Mouse (Mus musculus) right cerebral cortex, postnatal 36 days (tissue): ENCODE results near the gene Zbtb20.

Experiments used
- DNase-seq, 2 experiments: peaks; one replicate each; pipeline ENCODE4 v3.0.0; 2022; ENCODE audit warnings: low spot score in 2 of 2, mixed read lengths in 1 of 2

The Zbtb20 gene

DNA sequence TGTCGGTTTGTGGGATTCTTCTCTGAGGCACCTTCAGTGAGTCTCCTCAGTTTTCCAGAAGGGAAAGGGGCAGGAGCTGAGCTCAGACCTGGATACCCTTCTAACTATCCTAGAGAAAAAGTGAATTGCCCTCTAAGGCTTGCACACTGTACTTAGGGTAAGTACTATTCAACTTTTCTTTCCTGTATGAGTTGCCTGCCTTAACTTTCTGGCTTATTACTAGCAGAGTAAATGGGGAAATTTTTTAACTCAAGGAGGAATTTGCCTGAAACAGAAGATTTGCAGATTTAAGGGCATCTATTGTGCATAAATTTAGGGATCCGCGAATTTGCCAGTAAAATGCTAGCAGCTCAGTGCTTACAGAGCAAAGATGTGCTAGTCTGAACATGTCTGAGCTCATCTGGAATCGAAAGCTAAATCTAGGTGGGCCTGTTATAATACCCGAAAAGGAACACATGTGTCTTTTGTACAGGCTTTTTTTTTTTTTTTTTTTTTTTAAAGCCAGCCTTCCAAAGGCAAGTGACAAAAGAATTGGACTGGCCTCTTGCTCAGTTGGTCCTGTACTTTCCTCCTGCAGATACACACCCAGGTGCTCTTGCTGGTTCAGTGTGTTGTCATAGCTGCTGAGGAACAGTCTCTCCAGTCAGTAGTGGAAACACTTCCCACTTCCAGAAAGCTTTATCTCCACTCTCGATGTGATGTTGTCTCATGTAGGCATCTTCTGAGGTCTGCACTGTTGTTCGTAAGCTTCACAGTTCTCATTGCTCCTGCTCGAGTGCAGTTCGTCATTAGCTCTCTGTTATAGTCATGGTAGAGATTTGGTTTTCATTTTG lies 632.7 kb downstream of the Zbtb20 start:
- DNase-seq, result no peak

DNA sequence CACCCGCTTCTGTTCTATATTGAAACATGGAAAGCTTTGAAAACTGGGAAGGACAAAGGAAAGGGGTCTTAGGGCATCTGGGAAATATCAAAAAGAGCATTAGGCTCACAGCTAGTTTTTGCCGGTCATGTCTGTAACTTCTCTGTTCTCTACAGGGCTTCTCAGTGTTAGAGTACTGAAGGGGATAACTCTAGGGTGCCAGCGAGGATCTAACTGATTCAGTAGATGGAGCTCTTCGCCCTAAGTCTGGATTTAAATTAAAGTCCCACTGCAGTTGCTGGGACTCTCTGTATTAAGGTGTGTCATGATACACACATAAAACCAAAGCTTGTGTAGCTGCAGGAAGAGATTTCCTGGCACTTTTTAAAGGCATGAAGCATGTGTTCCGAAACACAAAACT lies 634.8 kb downstream of the Zbtb20 start:
- no peak for DNase-seq

DNA sequence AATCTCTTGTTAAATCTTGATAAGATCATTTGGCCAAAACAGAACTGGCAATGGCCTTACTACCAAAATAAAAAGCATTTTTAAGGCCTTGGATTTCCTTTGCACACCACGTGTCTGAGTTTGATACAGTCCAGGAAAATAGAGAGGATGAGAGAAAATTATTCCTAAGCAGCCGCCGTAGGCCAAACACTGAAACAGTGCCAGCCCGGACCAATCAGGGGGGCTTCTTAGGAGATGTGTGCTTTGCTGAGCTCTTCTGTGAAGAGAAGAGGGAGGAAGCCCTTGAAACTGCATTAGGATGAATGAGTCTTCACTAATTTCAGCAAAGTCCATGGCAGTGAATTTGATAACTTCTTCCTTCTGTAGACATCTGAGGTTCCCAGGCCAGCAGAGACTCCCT lies 635.9 kb downstream of the Zbtb20 start:
- no peak for DNase-seq

DNA sequence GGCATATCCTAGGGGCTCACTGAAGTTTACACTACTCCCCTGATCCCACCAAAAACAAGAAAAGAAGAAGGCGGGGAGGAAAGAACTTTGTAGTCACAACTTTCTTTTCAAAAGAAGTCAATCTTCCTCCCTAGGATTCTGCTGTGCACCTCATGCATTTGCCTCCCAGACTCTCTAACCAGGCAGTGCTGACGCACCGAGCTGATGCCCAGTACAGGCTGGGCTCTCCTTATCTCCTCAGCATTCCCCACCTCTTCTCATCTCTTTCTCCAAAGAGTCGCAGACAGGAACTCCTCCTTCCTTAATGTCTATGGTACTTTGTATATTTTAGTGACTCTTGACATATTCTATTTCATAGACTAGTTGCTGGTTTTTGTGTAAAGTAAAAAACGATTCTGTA lies 638.3 kb downstream of the Zbtb20 start:
- DNase-seq, result no peak

DNA sequence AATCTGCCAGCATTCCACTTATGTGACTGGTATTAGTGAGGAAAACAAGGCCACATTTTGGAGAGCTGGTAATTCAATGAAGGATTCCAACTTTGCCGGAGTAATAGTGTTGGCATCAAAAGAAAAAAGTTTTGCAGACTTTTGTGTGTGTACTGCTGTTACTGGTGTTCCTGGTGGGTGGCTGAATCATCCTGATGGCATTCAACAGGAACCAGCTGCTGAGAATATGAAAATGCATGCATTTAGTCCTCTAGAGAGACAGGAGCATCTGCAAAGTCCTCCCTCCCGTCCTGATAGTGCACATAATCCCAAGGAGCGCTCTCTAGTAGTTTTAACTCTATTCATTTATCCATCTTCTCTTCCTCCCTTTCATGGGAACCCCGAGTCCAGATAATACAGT lies 639.9 kb downstream of the Zbtb20 start:
- DNase-seq, result no peak

DNA sequence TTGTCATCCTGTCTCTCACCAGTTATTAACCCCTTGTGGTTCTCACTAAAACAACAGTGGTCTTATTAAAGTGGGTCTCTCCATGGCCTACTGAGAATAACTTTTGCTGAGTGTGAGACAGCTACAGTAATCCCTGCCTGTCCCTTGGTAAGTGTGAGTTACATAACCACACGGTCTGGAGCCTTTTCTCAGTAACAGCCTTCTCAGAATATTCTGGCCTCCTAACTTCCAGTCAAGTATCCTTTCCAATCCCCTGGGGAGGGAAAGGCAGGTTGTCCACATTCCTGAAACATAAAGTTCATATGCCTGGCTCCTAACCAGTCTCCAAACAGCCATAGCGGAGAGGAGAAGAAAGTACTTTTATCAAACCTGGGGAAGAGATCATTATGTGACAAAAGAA lies 644.6 kb downstream of the Zbtb20 start:
- no peak for DNase-seq

DNA sequence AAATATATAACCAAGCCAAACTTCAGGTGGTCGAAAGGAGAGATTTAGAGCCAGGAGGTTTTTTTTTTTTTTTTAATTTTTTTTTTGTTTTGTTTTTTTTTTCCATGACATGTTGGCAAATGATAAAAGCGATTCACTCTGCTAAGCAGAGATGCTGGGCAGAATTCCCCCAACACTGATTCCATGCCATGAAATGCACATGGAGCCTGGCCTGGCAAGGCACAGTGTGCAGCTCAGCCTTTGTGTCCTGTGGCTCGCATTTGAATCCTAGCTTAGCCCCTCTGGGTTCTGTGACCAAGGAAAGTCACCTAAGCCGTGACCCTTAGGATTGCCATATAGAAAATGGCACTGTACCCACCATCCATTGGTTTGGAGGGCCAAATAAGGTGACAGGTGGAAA lies 646.8 kb downstream of the Zbtb20 start:
- no peak for DNase-seq

DNA sequence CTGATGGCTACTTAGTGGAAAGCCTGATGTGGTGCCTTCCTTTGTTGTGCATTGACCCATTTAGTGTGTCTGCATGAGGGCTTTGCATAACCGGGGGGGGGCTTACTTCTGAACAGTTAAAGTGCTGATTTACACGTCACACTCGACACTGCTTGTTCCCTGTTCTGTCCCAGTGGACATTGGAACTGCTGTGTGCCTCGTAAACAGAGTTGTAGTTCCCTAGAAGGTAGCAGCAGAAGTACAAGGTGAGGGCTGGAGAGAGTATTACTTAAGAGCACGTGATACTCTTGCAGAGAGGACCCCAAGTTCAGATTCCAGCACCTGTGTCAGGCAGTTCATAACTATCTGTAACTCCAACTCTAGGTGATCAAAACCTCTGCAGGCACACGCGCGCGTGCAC lies 648.5 kb downstream of the Zbtb20 start:
- DNase-seq, result no peak

DNA sequence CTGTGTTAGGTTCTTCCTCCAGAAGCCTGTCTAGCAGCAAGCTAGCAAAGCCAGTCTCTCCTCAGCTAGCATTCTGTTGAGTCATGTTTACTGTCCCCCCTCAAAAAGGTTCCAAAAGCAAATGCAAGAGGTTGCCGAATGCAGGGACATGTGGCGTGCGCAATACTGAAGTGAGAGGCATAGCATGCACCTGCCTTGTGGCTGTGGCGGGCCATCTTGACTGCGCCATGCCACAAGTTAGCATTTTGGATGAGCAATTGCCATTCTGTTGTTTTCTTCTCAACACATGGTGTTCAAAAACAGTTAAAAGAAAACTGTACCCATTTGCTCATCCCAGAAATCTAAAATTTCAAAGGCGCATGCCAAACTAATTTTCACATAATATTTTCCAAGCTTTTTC lies 649.9 kb downstream of the Zbtb20 start:
- DNase-seq, result no peak

DNA sequence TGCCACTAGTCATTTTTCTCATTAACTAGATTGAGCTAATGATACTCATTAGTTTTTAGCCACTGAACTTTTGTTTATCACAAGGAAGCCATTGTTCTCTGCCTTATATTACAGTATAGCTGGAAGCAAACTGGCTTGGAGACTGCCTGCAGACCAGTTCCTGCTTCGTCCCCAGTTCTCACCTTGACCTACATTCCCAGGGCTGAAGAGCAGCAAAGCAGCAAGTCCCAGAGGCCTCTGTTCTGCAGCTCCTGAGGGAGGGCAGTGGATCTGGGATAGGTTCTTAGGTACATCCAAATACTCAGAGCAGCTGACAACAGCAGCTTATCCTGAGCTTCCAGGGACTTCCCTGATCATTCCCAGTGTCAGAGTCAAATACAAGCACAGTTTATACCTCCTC lies 652.6 kb downstream of the Zbtb20 start:
- DNase-seq, result no peak

DNA sequence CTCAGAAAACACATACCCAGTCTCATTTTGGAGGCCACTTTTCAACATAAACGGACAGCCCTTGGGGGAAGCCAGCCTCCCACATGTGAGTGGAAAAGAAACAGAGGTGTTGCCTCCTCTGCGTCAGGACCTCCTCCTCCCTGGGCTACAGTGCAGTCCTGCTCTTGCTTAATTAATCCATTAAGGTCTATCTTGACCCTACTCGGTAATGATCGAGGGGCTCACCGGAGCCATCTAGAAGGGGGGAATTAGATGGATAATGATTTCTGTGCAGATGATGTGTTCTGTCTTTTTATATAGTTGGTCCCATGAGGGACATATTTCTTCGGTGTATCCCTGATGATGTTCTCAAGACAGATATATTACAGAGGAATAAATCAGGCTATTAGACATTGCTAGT lies 655.6 kb downstream of the Zbtb20 start:
- no peak for DNase-seq

DNA sequence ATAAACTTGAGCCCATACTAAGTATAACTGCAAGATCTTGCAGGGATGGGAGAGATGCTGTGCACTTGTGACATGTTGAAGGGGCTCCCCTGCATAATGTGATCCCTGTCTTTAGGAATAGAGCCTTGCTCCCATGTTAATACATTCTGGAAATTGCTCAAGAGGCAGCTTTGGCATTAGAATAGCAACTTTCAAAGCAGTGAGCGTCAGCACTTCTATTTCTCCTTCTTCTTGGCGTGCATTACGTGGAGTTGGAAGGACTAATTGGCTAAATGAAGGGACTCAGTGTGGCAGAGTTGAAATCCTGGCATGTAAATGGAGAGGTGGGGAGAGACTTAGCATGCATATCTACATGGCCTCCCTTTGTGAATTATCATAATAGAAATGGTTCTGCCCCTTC lies 658.4 kb downstream of the Zbtb20 start:
- no peak for DNase-seq

DNA sequence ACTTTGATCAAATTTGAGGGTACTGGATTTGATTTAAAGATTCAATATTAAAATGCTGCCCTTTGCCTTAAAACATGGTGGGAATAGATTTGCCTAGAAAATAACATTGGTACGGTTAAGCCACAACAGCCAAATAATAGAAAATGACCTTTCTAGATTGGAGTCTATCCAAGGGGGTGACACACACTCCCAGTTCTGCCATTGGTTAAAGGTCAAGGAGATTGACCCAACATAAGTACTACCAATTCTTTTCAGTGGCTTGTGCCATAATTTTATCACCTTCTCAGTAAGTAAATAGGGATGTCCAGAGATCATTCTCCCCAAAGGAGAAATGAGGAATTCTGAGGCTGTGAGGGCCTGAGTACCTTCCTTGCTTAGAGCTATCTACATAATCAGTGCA lies 660.2 kb downstream of the Zbtb20 start:
- DNase-seq, result no peak

DNA sequence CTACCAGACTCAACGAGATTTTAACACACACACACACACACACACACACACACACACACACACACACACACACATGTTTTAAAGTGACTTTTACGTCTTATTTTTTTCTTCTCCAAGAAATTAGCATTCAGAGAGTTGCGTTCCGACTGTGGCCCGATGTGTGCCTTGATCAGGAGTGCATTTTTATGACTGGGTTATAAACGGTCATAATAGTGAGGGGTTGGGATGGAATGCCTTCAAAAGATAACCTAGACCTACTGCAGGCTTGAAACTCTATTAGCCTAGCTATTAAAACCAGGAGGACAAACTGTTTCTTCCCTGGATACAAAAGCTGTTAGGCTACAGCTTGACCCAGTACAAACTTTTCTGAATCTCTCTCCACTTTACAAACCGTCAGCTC lies 661.5 kb downstream of the Zbtb20 start:
- DNase-seq, result no peak

DNA sequence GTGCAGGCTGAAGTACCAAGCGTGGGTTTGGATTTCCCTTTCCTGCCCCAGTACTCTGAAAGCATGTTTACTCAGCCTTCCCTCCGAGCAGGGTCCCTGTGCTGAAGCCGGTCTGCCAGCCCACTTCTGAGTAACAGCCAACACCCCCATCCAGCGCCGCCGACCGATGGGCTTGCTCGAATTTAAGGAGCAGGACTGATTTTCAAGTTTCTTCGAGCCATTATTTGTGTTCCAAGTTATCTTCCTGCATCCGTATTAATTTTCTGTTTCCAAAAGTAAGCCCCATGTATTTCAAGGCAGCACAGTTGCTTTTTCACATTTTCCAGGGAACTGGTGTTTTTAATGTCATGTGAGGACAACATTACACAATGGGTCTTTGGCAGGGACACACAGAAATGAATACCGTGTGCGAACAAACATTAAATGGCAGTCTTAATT lies 664.0 kb downstream of the Zbtb20 start:
- no peak for DNase-seq

DNA sequence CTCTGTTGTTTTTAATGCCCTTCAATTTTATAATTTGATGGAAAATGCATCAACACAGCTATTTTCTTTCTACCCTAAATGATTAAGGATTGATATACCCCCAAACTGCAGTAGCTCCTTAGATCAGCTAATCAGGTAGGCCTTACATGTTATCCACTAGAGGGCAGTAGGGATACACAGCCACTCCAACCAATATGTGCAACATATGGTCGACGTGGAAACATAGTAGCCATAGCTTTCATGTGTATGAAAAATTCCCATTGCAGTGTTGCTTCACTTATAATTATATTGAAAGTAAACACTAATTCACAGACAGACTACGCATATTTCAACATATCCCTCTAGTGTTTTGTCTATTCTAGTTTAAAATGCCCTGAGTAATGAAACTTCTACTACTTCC lies 664.4 kb downstream of the Zbtb20 start:
- DNase-seq, result no peak

DNA sequence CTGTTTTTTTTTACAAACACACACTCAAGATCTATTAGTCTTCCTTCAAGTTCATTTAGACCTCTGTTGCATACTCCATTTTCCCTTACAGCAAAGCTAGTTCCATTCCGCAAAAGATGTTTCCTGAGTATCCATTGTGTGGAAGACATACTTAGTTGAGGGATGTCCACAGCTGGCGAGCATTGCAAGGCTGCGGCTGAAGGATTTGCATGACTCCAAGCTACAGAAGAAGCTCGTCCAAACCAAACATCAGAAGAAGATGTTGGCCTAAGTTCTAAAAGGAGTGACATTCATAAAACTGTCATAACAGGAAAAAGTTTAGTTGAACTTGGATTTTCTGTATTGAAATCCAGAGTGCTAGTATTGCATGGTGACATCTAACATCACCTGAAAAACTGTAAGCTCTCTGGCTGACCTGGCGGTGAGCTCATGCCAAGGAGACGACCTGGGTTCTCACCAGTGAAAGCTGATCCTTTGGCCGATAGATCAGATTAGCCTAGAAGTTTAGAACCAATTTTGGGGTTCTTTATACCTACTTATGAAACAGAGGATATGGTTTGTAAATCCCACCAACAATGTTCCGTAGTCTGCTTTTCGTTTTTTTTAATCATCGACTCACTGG lies 665.0 kb downstream of the Zbtb20 start:
- DNase-seq, result no peak

DNA sequence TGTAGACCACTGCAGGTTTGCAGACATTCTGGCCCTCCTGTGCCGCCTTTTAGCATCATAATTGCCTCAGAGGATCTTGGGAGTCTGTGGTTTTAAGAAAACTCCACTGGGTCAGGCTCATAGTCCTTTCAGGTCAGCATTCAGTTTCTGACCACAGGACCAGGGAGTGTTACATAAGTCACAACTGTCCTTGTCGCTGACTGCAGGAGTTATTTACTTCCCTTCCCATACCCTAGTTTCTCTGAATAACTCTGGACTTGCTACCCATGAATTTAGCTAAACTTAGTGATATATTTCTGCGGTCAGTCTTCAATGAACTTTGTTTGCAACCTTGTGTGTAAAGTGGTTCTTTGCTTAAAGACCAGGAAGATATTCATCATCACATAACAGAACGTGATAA lies 669.6 kb downstream of the Zbtb20 start:
- no peak for DNase-seq

DNA sequence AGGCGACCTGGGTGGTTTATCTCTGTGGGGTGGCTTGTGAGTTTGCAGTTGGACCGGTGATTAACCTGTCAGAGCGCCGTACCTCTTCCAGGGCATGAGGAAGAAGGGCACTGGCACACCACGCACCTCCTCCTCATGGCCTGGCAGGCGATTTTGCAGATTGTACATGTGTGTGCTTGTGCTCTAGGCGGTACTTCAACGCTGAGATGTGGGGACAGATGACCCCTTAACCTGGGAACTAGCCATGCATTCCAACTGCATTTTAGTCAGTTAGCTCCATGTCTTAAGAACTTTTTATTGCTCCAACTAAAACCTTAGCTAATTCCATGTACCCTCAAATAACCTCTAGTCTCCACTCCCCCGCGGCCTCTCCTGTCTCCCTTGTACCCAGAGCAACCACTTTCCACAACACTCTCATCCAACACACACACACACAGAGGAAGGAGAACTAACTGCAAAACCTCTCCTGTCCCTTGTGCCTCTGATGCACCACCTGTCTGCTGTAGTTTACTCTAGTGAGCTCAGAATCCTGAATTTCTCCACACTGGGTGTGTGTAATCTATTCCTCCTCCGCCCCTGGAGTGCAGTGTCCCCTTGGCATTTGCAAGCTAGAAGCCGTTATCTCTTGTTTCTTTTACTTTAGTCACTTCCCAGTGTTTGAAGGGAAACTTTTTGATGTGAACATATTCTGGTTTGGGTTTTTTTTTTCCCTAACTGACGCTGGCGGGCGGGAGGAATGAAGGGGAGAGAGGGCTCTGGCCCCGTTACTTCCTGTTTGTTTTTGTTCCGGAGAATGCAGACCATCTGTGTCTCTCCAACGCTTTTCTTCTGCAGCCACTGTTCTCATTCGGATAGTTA lies 671.9 kb downstream of the Zbtb20 start:
- DNase-seq, result no peak

DNA sequence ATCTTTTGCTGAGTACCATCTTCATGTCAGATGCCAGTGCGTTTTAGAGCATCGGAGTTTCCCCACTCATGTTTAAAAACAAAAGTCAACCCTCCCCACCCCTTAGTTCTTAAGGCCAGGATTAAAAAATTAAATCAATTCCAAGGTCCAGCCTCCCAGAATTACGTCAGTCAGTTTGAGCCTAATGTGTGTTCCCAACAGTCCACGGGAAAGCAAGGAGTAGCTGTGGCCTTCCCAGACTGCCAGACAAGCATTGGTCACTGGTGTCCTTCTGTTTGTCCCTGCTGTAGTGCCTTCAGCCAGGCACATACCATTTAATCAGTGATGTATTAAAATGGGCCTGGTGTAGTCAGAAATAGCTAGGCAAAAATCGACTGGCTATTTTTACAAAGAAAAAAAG lies 673.1 kb downstream of the Zbtb20 start:
- no peak for DNase-seq

DNA sequence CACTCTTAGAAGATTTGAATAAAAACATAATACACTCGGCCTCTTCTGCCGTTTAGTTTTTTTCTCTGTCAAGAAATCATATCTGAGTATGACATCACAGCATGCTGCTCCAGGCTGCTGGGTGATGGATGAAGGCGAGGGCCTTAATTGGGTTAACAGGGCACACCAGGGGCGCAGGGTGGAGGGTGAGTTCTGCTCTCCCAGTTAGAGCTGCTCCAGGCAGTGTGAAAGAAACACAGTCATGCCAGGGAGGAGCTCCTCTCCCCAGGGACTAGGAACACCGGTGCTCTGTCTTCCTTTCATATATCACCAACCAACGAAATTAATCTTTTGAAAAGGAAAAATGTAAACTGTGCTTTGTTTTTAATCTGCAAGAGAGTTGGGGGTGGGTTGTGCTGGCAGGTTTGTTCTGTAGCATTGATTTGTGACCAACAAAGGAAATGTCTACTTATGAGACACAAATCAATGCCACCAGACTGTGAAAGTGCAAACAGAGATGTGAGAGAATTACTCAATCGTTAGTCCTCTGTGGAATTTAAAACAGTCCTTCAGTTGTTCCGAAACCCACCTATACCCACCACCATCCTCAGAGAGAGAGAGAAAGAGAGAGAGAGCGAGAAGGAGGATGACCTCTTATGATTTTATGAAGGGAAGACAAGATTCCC lies 673.9 kb downstream of the Zbtb20 start:
- no peak for DNase-seq

DNA sequence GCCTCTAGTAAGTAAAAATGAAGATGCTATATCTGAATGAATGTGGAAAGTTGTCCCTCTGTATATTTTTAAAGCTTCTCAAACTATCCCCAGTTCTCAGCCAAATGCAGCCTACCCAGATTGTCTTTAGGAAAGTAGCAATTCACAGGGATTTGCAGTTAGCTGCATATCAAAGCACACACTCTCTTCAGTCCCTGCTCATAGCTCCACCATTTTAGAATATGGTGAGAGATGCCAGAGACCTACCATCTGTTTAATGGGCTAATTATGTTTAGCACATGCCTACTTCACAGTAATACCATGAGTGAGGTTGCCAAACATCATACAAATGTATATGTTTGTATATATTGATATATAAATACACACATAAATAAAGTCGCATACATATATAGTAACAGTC lies 676.8 kb downstream of the Zbtb20 start:
- DNase-seq, result no peak
